Mouse (Mus musculus) kidney, adult 2 months (tissue): Measurements from ENCODE around the gene Slit3.

Source experiments
- CTCF ChIP-seq: fragments of 200-500 bp; conservative IDR thresholded peaks from 2 replicates; pipeline ENCODE4 v1.5.1; 2011; ENCODE audit warnings: low read depth, mild to moderate bottlenecking, control low read depth, low read length, moderate library complexity, mixed read lengths; ENCODE audit not compliant: insufficient read depth, insufficient read length
- POLR2A ChIP-seq: fragments of 200-500 bp; IDR thresholded peaks from one replicate; pipeline ENCODE4 v1.6.1; 2011; ENCODE audit warnings: low read depth, low read length, control low read depth

GRCm38 (mm10) chr11:35602586-35602985 lies 481.6 kb downstream of the Slit3 start:
- no peak for TF ChIP-seq CTCF
- TF ChIP-seq POLR2A = no peak
